Mouse (Mus musculus) limb, embryonic 10.5 days (tissue): ENCODE results near the gene Atf6b. TPM values are rescaled to one million over a fixed set of nuclear protein-coding genes. Genes with fewer than 3 reads are reported as not detected.

ENCODE experiments used
- DNase-seq: peaks from one replicate; pipeline ENCODE4 v3.0.0-alpha.2; 2017; ENCODE audit warnings: low spot score
- H3K27ac ChIP-seq: fragments of 300-500 bp; sonication (generic); 2 replicates; pipeline ENCODE4 v1.5.1; 2016; ENCODE audit warnings: mild to moderate bottlenecking
- H3K27me3 ChIP-seq: fragments of 300-500 bp; sonication (generic); 2 replicates; pipeline ENCODE4 v1.6.1; 2016; ENCODE audit warnings: low read depth, mild to moderate bottlenecking; ENCODE audit not compliant: poor library complexity, severe bottlenecking
- H3K36me3 ChIP-seq: fragments of 300-500 bp; sonication (generic); 2 replicates; pipeline ENCODE4 v1.6.1; 2016; ENCODE audit warnings: mild to moderate bottlenecking, moderate library complexity
- H3K4me1 ChIP-seq: fragments of 300-500 bp; sonication (generic); 2 replicates; pipeline ENCODE4 v1.6.1; 2016
- H3K4me3 ChIP-seq: fragments of 300-500 bp; sonication (generic); 2 replicates; pipeline ENCODE4 v1.5.1; 2016; ENCODE audit warnings: mild to moderate bottlenecking, moderate library complexity
- H3K9me3 ChIP-seq: fragments of 300-500 bp; sonication (generic); replicated peaks from 2 replicates; pipeline ENCODE4 v1.6.1; 2016; ENCODE audit warnings: mild to moderate bottlenecking
- WGBS: fragments of 180-500 bp; shearing (Covaris S2); methylation state at CpG from one replicate; pipeline ENCODE4 v1.1.7; 2016; 5-methylcytosine and 5-hydroxymethylcytosine counted together
- polyA plus RNA-seq: library from polyadenylated mRNA; unstranded; fragments of >200 nt; fragmentation: Nextera tagmentation; extraction: Ambion mirVana; gene quantifications from 2 replicates; pipeline ENCODE4 v1.2.1, GENCODE M21; 2016

The Atf6b gene
- polyA plus RNA-seq, 1 experiment from 2014 or later = 101 TPM

GRCm38 (mm10) chr17:34629221-34629751 lies 17.7 kb upstream of the Atf6b start, which contains the start of gene Prrt1:
Prrt1 (plus strand) TSS chr17:34629533.
- Histone ChIP-seq H3K27me3 (peaks cover 59% of the 10 kb centered on the region), H3K9me3 (no peaks in the 10 kb centered on the region), H3K4me3 (peak within 1 kb of the TSS; percentile 74), H3K27ac (peak within 1 kb of the TSS; percentile 92), H3K36me3 (peaks cover 7% of the 10 kb centered on the region), H3K4me1 (peaks cover 69% of the 10 kb centered on the region)
- 1% methylated on average over 16 of the region's 16 CpGs for WGBS
- no peak for DNase-seq

- DNase-seq = no peak
- Histone ChIP-seq H3K36me3 (peaks cover 7% of the 10 kb centered on the region), H3K27me3 (peaks cover 59% of the 10 kb centered on the region), H3K4me3 (peak overlapping the region; percentile 74), H3K9me3 (no peaks in the 10 kb centered on the region), H3K27ac (no peak overlapping the region), H3K4me1 (peaks cover 69% of the 10 kb centered on the region)
- WGBS = 13% methylated on average over 12 of the region's 12 CpGs
These were observed 16.9 kb upstream of the Atf6b start for GRCm38 (mm10) chr17:34629796-34630603.

- H3K27me3 ChIP-seq = peaks cover 60% of the 10 kb centered on the region
- DNase-seq = no peak
- WGBS = 3% methylated on average over 48 of the region's 48 CpGs
- no peaks in the 10 kb centered on the region for H3K9me3 ChIP-seq
- peaks cover 69% of the 10 kb centered on the region for H3K4me1 ChIP-seq
- no peaks in the 10 kb centered on the region for H3K36me3 ChIP-seq
- H3K4me3 ChIP-seq = peak overlapping the region; percentile 52
- no peak overlapping the region for H3K27ac ChIP-seq
These were observed 16.1 kb upstream of the Atf6b start for GRCm38 (mm10) chr17:34630761-34631301.

- WGBS = 4% methylated on average over 12 of the region's 12 CpGs
- Histone ChIP-seq H3K27me3 (peaks cover 62% of the 10 kb centered on the region), H3K36me3 (no peaks in the 10 kb centered on the region), H3K4me1 (peaks cover 61% of the 10 kb centered on the region), H3K4me3 (peak overlapping the region; percentile 52), H3K27ac (peak overlapping the region; percentile 46; the same call in 1 of the 2 replicates), H3K9me3 (no peaks in the 10 kb centered on the region)
- DNase-seq = no peak
These were observed 15.3 kb upstream of the Atf6b start for GRCm38 (mm10) chr17:34631647-34632046.

GRCm38 (mm10) chr17:34632261-34632691 lies 14.7 kb upstream of the Atf6b start:
- Histone ChIP-seq H3K27me3 (peaks cover 62% of the 10 kb centered on the region), H3K4me3 (peak overlapping the region; percentile 52), H3K27ac (peak overlapping the region; percentile 46; the same call in 1 of the 2 replicates), H3K4me1 (peaks cover 59% of the 10 kb centered on the region), H3K9me3 (no peaks in the 10 kb centered on the region), H3K36me3 (no peaks in the 10 kb centered on the region)
- peak; percentile 55 for DNase-seq
- 1% methylated on average over 26 of the region's 26 CpGs for WGBS

GRCm38 (mm10) chr17:34635671-34636070 lies 11.3 kb upstream of the Atf6b start:
- WGBS = 77% methylated on average over 2 of the region's 2 CpGs
- Histone ChIP-seq H3K4me3 (no peak overlapping the region), H3K36me3 (no peaks in the 10 kb centered on the region), H3K9me3 (no peaks in the 10 kb centered on the region), H3K27ac (no peak overlapping the region), H3K4me1 (peaks cover 29% of the 10 kb centered on the region), H3K27me3 (peaks cover 38% of the 10 kb centered on the region)
- no peak for DNase-seq

GRCm38 (mm10) chr17:34637459-34637858 lies 9.5 kb upstream of the Atf6b start:
- H3K4me3 ChIP-seq = no peak overlapping the region
- no peak for DNase-seq
- H3K4me1 ChIP-seq = peaks cover 21% of the 10 kb centered on the region
- no peaks in the 10 kb centered on the region for H3K9me3 ChIP-seq
- H3K27ac ChIP-seq = no peak overlapping the region; the same call in 1 of the 2 replicates
- peaks cover 20% of the 10 kb centered on the region for H3K27me3 ChIP-seq
- 78% methylated on average over 3 of the region's 3 CpGs for WGBS
- H3K36me3 ChIP-seq = no peaks in the 10 kb centered on the region

GRCm38 (mm10) chr17:34639461-34640255 lies 7.3 kb upstream of the Atf6b start:
- peak overlapping the region; percentile 5; the same call in 1 of the 2 replicates for H3K27ac ChIP-seq
- H3K36me3 ChIP-seq = no peaks in the 10 kb centered on the region
- no peaks in the 10 kb centered on the region for H3K9me3 ChIP-seq
- peaks cover 12% of the 10 kb centered on the region for H3K4me1 ChIP-seq
- WGBS = 83% methylated on average over 7 of the region's 7 CpGs
- H3K27me3 ChIP-seq = peaks cover 3% of the 10 kb centered on the region; the same call in 1 of the 2 replicates
- H3K4me3 ChIP-seq = no peak overlapping the region
- no peak for DNase-seq

- DNase-seq = peak; percentile 55
- 24% methylated on average over 11 of the region's 11 CpGs for WGBS
- Histone ChIP-seq H3K27ac (peak overlapping the region; percentile 83), H3K4me1 (peaks cover 22% of the 10 kb centered on the region), H3K36me3 (peaks cover 7% of the 10 kb centered on the region), H3K9me3 (no peaks in the 10 kb centered on the region), H3K27me3 (0 out of 2 replicates have a peak, but pooled peaks cover under 1% of the 10 kb centered on the region), H3K4me3 (peak overlapping the region; percentile 7; the same call in 1 of the 2 replicates)
These were observed 6.0 kb upstream of the Atf6b start for GRCm38 (mm10) chr17:34640778-34641601.

GRCm38 (mm10) chr17:34641945-34642344 lies 5.0 kb upstream of the Atf6b start:
- peaks cover 27% of the 10 kb centered on the region for H3K4me1 ChIP-seq
- peaks cover 11% of the 10 kb centered on the region for H3K36me3 ChIP-seq
- 0 out of 2 replicates have a peak overlapping the region, but pooled peaks have one; percentile 83 for H3K27ac ChIP-seq
- H3K9me3 ChIP-seq = no peaks in the 10 kb centered on the region
- no peaks in the 10 kb centered on the region for H3K27me3 ChIP-seq
- no peak for DNase-seq
- WGBS = 92% methylated on average over 3 of the region's 3 CpGs
- H3K4me3 ChIP-seq = no peak overlapping the region

- peaks cover 37% of the 10 kb centered on the region for H3K4me1 ChIP-seq
- DNase-seq = no peak
- H3K27ac ChIP-seq = no peak overlapping the region
- peaks cover 11% of the 10 kb centered on the region for H3K36me3 ChIP-seq
- H3K9me3 ChIP-seq = no peaks in the 10 kb centered on the region
- no peak overlapping the region for H3K4me3 ChIP-seq
- H3K27me3 ChIP-seq = no peaks in the 10 kb centered on the region
- 95% methylated on average over 4 of the region's 4 CpGs for WGBS
These were observed 3.6 kb upstream of the Atf6b start for GRCm38 (mm10) chr17:34643379-34643778.

- no peaks in the 10 kb centered on the region for H3K27me3 ChIP-seq
- peaks cover 16% of the 10 kb centered on the region for H3K36me3 ChIP-seq
- 85% methylated on average over 10 of the region's 10 CpGs for WGBS
- no peaks in the 10 kb centered on the region for H3K9me3 ChIP-seq
- H3K4me1 ChIP-seq = peaks cover 43% of the 10 kb centered on the region
- H3K27ac ChIP-seq = no peak overlapping the region
- peak overlapping the region; percentile 88; the same call in 1 of the 2 replicates for H3K4me3 ChIP-seq
- DNase-seq = no peak
These were observed 3.0 kb upstream of the Atf6b start for GRCm38 (mm10) chr17:34643944-34644343.
